Mouse (Mus musculus): ENCODE measurements around the gene Gng12. TPM values are rescaled to one million over a fixed set of nuclear protein-coding genes. Genes with fewer than 3 reads are reported as not detected.

Gene Gng12
- polyA plus RNA-seq, 1 experiment = 0.36 TPM

- no peaks in the 10 kb centered on the region for H3K27me3 ChIP-seq (ENCODE audit: control insufficient read depth)
- H3K4me1 ChIP-seq (ENCODE audit: control insufficient read depth) = peaks cover 44% of the 10 kb centered on the region
- H3K36me3 ChIP-seq (ENCODE audit: control insufficient read depth) = no peaks in the 10 kb centered on the region
- peak overlapping the region; percentile 28 for H3K4me3 ChIP-seq (replicated peaks)
- TF ChIP-seq TAL1 (IDR thresholded peaks at IDR 0.05; ENCODE audit: low read length) = peak; percentile 64
- peak; percentile 40 for TF ChIP-seq GATA1 (IDR thresholded peaks at IDR 0.05; ENCODE audit: low read length)
- H3K9me3 ChIP-seq (ENCODE audit: control insufficient read depth, low read length) = no peaks in the 10 kb centered on the region
Observed at GRCm38 (mm10) chr6:67057991-67058696, 161.9 kb downstream of the Gng12 start.

- no peak for TF ChIP-seq TAL1 (IDR thresholded peaks at IDR 0.05; ENCODE audit: low read length)
- no peak for TF ChIP-seq GATA1 (IDR thresholded peaks at IDR 0.05; ENCODE audit: low read length)
Observed at GRCm38 (mm10) chr6:67060057-67060456, 163.9 kb downstream of the Gng12 start.

GRCm38 (mm10) chr6:67069219-67069762 is 173.1 kb downstream of the Gng12 start:
- H3K27me3 ChIP-seq (ENCODE audit: control insufficient read depth) = peaks cover 10% of the 10 kb centered on the region
- H3K9me3 ChIP-seq (ENCODE audit: control insufficient read depth, low read length) = no peaks in the 10 kb centered on the region
- H3K36me3 ChIP-seq (ENCODE audit: control insufficient read depth) = no peaks in the 10 kb centered on the region
- H3K4me1 ChIP-seq (ENCODE audit: control insufficient read depth) = peaks cover 3% of the 10 kb centered on the region
- TF ChIP-seq TAL1 (IDR thresholded peaks at IDR 0.05; ENCODE audit: low read length) = no peak
- TF ChIP-seq GATA1 (IDR thresholded peaks at IDR 0.05; ENCODE audit: low read length) = no peak
- no peak overlapping the region for H3K4me3 ChIP-seq (replicated peaks)

More at GRCm38 (mm10) chr6:67060057-67060456, 163.9 kb downstream of the Gng12 start:
- H3K4me1 ChIP-seq (ENCODE audit: control insufficient read depth) = peaks cover 43% of the 10 kb centered on the region
- H3K27me3 ChIP-seq (ENCODE audit: control insufficient read depth) = no peaks in the 10 kb centered on the region
- no peaks in the 10 kb centered on the region for H3K36me3 ChIP-seq (ENCODE audit: control insufficient read depth)
- H3K4me3 ChIP-seq (replicated peaks) = no peak overlapping the region
- H3K9me3 ChIP-seq (ENCODE audit: control insufficient read depth, low read length) = no peaks in the 10 kb centered on the region

- H3K27me3 ChIP-seq (ENCODE audit: control insufficient read depth) = peaks cover 10% of the 10 kb centered on the region
- no peak for TF ChIP-seq GATA1 (IDR thresholded peaks at IDR 0.05; ENCODE audit: low read length)
- TF ChIP-seq TAL1 (IDR thresholded peaks at IDR 0.05; ENCODE audit: low read length) = no peak
- no peaks in the 10 kb centered on the region for H3K9me3 ChIP-seq (ENCODE audit: control insufficient read depth, low read length)
- H3K36me3 ChIP-seq (ENCODE audit: control insufficient read depth) = no peaks in the 10 kb centered on the region
- H3K4me3 ChIP-seq (replicated peaks) = no peak overlapping the region
- peaks cover 3% of the 10 kb centered on the region for H3K4me1 ChIP-seq (ENCODE audit: control insufficient read depth)
Observed at GRCm38 (mm10) chr6:67069800-67070315, 173.7 kb downstream of the Gng12 start.

Other genes with a start within 250 kb of the Gng12 start
- gene Vmn1r35, start 210.5 kb upstream of the Gng12 start, polyA plus RNA-seq (2012) = not detected in 2 replicates
- gene Vmn1r36, start 177.2 kb upstream of the Gng12 start, polyA plus RNA-seq (2012) = not detected in 2 replicates
- not detected in 2 replicates for gene Vmn1r37, start 167.0 kb upstream of the Gng12 start, polyA plus RNA-seq (2012)
- not detected in 2 replicates for gene Vmn1r38, start 113.8 kb upstream of the Gng12 start, polyA plus RNA-seq (2012)
- gene Vmn1r39, start 85.8 kb upstream of the Gng12 start, polyA plus RNA-seq (2012) = not detected in 2 replicates
- gene Gadd45a, start 141.1 kb downstream of the Gng12 start, polyA plus RNA-seq (2012) = 123 and 147 TPM in 2 replicates

All from erythroblast, embryonic 14.5 days (primary cell).